Mouse (Mus musculus): ENCODE results near the gene Fam189b.

- TF ChIP-seq CHD2 (IDR thresholded peaks at IDR 0.05; ENCODE audit: low read depth, low read length) = no peak
- no peak for TF ChIP-seq ZC3H11A (IDR thresholded peaks at IDR 0.05; ENCODE audit: borderline replicate concordance, low read depth, low read length)
- TF ChIP-seq HCFC1 (IDR thresholded peaks at IDR 0.05; ENCODE audit: borderline replicate concordance, insufficient read depth, low read length) = no peak
Observed at GRCm38 (mm10) chr3:89159211-89159610, 23.7 kb upstream of the Fam189b start.

Measured in ES-E14 (cell line).